In the genomic region with DNA sequence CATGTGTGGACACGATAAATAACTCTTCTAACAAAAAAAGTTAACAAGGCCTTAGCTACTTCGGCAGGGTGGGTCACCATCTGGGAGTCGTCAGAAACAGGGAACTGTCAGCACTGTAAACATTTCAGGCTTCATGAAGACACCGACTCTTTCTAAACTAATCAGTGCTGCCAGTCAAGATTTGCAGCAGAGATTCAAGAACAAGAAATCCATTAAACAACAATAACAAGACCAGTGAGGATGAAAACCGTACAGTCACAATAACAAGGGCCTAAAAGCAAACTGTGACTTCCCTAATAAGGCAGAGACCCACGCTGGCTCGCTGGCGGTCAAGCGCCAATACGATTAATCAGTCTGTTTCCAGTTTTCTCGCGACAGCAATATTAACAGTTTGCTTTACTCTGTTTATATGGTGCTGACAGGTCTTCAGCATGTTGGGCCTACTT, we compare ENCODE assay signal across 19 mouse cellular contexts.
DNase-seq lines count a peak whose midpoint lies in the region; ATAC-seq lines count a peak whose summit lies in the region.
"Had no signal": no experiment of that assay in that cellular context is flagged by ENCODE, and none has a peak within 500 bp of the region (broad histone marks: within the 10 kb centered on the region; RNA-seq: fewer than 3 reads in every experiment).

No protein-coding gene starts in this region.

- no peak overlapping the region for H3K4me3 ChIP-seq in kidney, embryonic 16.5 days (ENCODE audit: low read length)
- H3K4me3 ChIP-seq in embryonic facial prominence, embryonic 10.5 days: no peak overlapping the region
- H3K4me3 ChIP-seq: erythroblast, embryonic 14.5 days; heart, embryonic 12.5 days; left cerebral cortex, adult 2 months; limb, embryonic 15.5 days; neural tube, embryonic 12.5 days had no signal

- no peak overlapping the region for H3K4me2 ChIP-seq in kidney, embryonic 16.5 days (replicated peaks; ENCODE audit: low read depth, low read length)
- H3K4me2 ChIP-seq: heart, embryonic 12.5 days; limb, embryonic 15.5 days; neural tube, embryonic 12.5 days had no signal

- no peaks in the 10 kb centered on the region for H3K9me3 ChIP-seq in kidney, embryonic 16.5 days (ENCODE audit: low read length)
- no peaks in the 10 kb centered on the region for H3K9me3 ChIP-seq in embryonic facial prominence, embryonic 10.5 days
- H3K9me3 ChIP-seq: heart, embryonic 12.5 days; limb, embryonic 15.5 days; neural tube, embryonic 12.5 days had no signal

- peaks cover 18% of the 10 kb centered on the region; the same call in 1 of the 2 replicates for H3K4me1 ChIP-seq in kidney, embryonic 16.5 days (ENCODE audit: insufficient read depth, low read length)
- H3K4me1 ChIP-seq in embryonic facial prominence, embryonic 10.5 days: peaks cover 2% of the 10 kb centered on the region
- H3K4me1 ChIP-seq: neural tube, embryonic 12.5 days had no signal

- 28% methylated on average over 12 of the region's 12 CpGs for WGBS in kidney, embryonic 16.5 days
- WGBS in embryonic facial prominence, embryonic 10.5 days: 67% methylated on average over 12 of the region's 12 CpGs

- H3K9ac ChIP-seq in kidney, embryonic 16.5 days (replicated peaks; ENCODE audit: low read length): no peak overlapping the region
- H3K9ac ChIP-seq: heart, embryonic 12.5 days; limb, embryonic 15.5 days; neural tube, embryonic 12.5 days had no signal

- ATAC-seq in kidney, embryonic 16.5 days (ENCODE audit: low FRiP score, low TSS enrichment): peak; percentile 56; the same call in 1 of the 2 replicates
- ATAC-seq: midbrain, embryonic 16.5 days had no signal

- H3K27ac ChIP-seq in kidney, embryonic 16.5 days (ENCODE audit: low read length): no peak overlapping the region
- H3K27ac ChIP-seq in embryonic facial prominence, embryonic 10.5 days (replicated peaks): no peak overlapping the region
- H3K27ac ChIP-seq: left cerebral cortex, adult 2 months; limb, embryonic 15.5 days; macrophage; neural tube, embryonic 12.5 days had no signal

- no peaks in the 10 kb centered on the region for H3K27me3 ChIP-seq in kidney, embryonic 16.5 days (ENCODE audit: insufficient read depth, low read length)
- no peaks in the 10 kb centered on the region for H3K27me3 ChIP-seq in embryonic facial prominence, embryonic 10.5 days (replicated peaks; ENCODE audit: low read depth, poor library complexity, severe bottlenecking)
- H3K27me3 ChIP-seq: heart, embryonic 12.5 days; limb, embryonic 15.5 days; neural tube, embryonic 12.5 days had no signal

- H3K36me3 ChIP-seq in kidney, embryonic 16.5 days (ENCODE audit: insufficient read depth, low read length): no peaks in the 10 kb centered on the region
- H3K36me3 ChIP-seq in embryonic facial prominence, embryonic 10.5 days (replicated peaks): peaks cover 4% of the 10 kb centered on the region; the same call in 1 of the 2 replicates
- H3K36me3 ChIP-seq: limb, embryonic 15.5 days; neural tube, embryonic 12.5 days had no signal

- DNase-seq in kidney, adult 9 months: no peak
- DNase-seq in Muller cell, postnatal 12 days (ENCODE audit: inconsistent ontology term): peak; percentile 14
- DNase-seq in embryo, embryonic 11.5 days (ENCODE audit: low read depth, low spot score): peak; percentile 17
- peak; percentile 48 for DNase-seq in lung, postnatal 10 days
- DNase-seq in embryonic facial prominence, embryonic 10.5 days (ENCODE audit: low spot score): no peak
- DNase-seq in adrenal gland, postnatal 25 days: no peak
- no peak for DNase-seq in spleen, postnatal 14 days (ENCODE audit: low spot score in 2 of 2)
- DNase-seq: adrenal gland, postnatal 36 days; B cell, adult 2 months; cerebellum, postnatal 36 days; gastrocnemius, postnatal 36 days had no signal

Comparison
In these comparisons a context has a peak if more than half of its experiments do, and no peak if none do; other contexts are left out.
1. DNase-seq: peak in Muller cell, postnatal 12 days (single experiment), embryo, embryonic 11.5 days (single experiment) and lung, postnatal 10 days (single experiment); none in kidney, adult 9 months (single experiment), embryonic facial prominence, embryonic 10.5 days (single experiment), adrenal gland, postnatal 25 days (single experiment) and spleen, postnatal 14 days (0 of 2).